Mouse (Mus musculus) lung, postnatal 0 days (tissue): ENCODE results near the gene Olfr703. TPM values are rescaled to one million over a fixed set of nuclear protein-coding genes. Genes with fewer than 3 reads are reported as not detected.
A peak's percentile ranks its signal among the peaks of the same experiment; 100 is the strongest.

Experiments
- ATAC-seq: fragments of 200-750 bp; cut with Nextera tagmentation; 2 replicates; pipeline ENCODE4 v1.8.0; 2017; ENCODE audit warnings: moderate library complexity
- DNase-seq: peaks from one replicate; pipeline ENCODE4 v3.0.0-alpha.2; 2016; ENCODE audit warnings: low spot score
- H3K27ac ChIP-seq: fragments of 300-500 bp; sonication (generic); 2 replicates; pipeline ENCODE4 v1.5.1; 2014; ENCODE audit warnings: antibody characterized with exemption, mild to moderate bottlenecking, low read length, mixed read lengths
- H3K27me3 ChIP-seq: fragments of 300-500 bp; sonication (generic); replicated peaks from 2 replicates; pipeline ENCODE4 v1.6.1; 2014; ENCODE audit warnings: low read length, mixed read lengths; ENCODE audit not compliant: insufficient read depth
- H3K36me3 ChIP-seq: fragments of 300-500 bp; sonication (generic); 2 replicates; pipeline ENCODE4 v1.6.1; 2014; ENCODE audit warnings: low read length, mixed read lengths; ENCODE audit not compliant: insufficient read depth
- H3K4me1 ChIP-seq: fragments of 300-500 bp; sonication (generic); 2 replicates; pipeline ENCODE4 v1.6.1; 2014; ENCODE audit warnings: antibody characterized with exemption, low read depth, low read length, mixed read lengths; ENCODE audit not compliant: insufficient read depth
- H3K4me2 ChIP-seq: fragments of 300-500 bp; sonication (generic); replicated peaks from 2 replicates; pipeline ENCODE4 v1.6.1; 2014; ENCODE audit warnings: low read depth, mild to moderate bottlenecking, low read length, moderate library complexity, mixed read lengths
- H3K4me3 ChIP-seq: fragments of 300-500 bp; sonication (generic); 2 replicates; pipeline ENCODE4 v1.5.1; 2014; ENCODE audit warnings: low read depth, low read length
- H3K9ac ChIP-seq: fragments of 300-500 bp; sonication (generic); replicated peaks from 2 replicates; pipeline ENCODE4 v1.6.1; 2014; ENCODE audit warnings: low read depth, mild to moderate bottlenecking
- H3K9me3 ChIP-seq: fragments of 300-500 bp; sonication (generic); 2 replicates; pipeline ENCODE4 v1.6.1; 2016; ENCODE audit warnings: low read length, mixed read lengths
- CTCF ChIP-seq: IDR thresholded peaks from 2 replicates; pipeline ENCODE4 v1.5.1; 2016; ENCODE audit warnings: antibody characterized with exemption, mild to moderate bottlenecking
- EP300 ChIP-seq: IDR thresholded peaks from 2 replicates; pipeline ENCODE4 v1.6.1; 2016; ENCODE audit warnings: antibody characterized with exemption, mild to moderate bottlenecking, control low read depth
- WGBS: fragments of 180-500 bp; shearing (Covaris S2); extraction: QIAGEN DNeasy Blood & Tissue Kit; methylation state at CpG from one replicate; pipeline ENCODE4 v1.1.7; 2014; 5-methylcytosine and 5-hydroxymethylcytosine counted together
- polyA plus RNA-seq: library from polyadenylated mRNA; unstranded; fragments of >200 nt; fragmentation: Nextera tagmentation; extraction: Ambion mirVana; gene quantifications from 2 replicates; pipeline ENCODE4 v1.2.1, GENCODE M21; 2015

Olfr703 gene
- not detected in 2 replicates for polyA plus RNA-seq

GRCm38 (mm10) chr7:106843060-106843459, at the start of gene Olfr703:
Olfr703 (plus strand) TSS chr7:106843360.
- Histone ChIP-seq H3K4me2 (no peak within 1 kb of the TSS), H3K27me3 (no peaks in the 10 kb centered on the region), H3K9ac (no peak within 1 kb of the TSS), H3K27ac (no peak within 1 kb of the TSS), H3K9me3 (no peaks in the 10 kb centered on the region), H3K4me3 (no peak within 1 kb of the TSS), H3K36me3 (no peaks in the 10 kb centered on the region), H3K4me1 (no peaks in the 10 kb centered on the region)
- 44% methylated on average over 2 of the region's 2 CpGs for WGBS
- TF ChIP-seq CTCF (no peak), EP300 (no peak)
- ATAC-seq = no peak
- DNase-seq = no peak

- no peaks in the 10 kb centered on the region for H3K36me3 ChIP-seq
- no peaks in the 10 kb centered on the region for H3K27me3 ChIP-seq
- H3K9ac ChIP-seq = no peak within 1 kb of the TSS
- no peak within 1 kb of the TSS for H3K27ac ChIP-seq
- no peaks in the 10 kb centered on the region for H3K9me3 ChIP-seq
- 87% methylated on average over 1 of the region's 1 CpGs for WGBS
- no peak within 1 kb of the TSS for H3K4me2 ChIP-seq
- ATAC-seq (no peak), DNase-seq (no peak)
- no peak within 1 kb of the TSS for H3K4me3 ChIP-seq
- TF ChIP-seq CTCF = no peak
- no peak for TF ChIP-seq EP300
- H3K4me1 ChIP-seq = no peaks in the 10 kb centered on the region
Measured at GRCm38 (mm10) chr7:106808734-106809133, 34.4 kb upstream of the Olfr703 start, which contains the start of gene Olfr700. Olfr700 (minus strand) TSS chr7:106808834.

- DNase-seq (no peak), ATAC-seq (no peak)
- no peaks in the 10 kb centered on the region for H3K27me3 ChIP-seq
- H3K27ac ChIP-seq = no peak within 1 kb of the TSS
- H3K9me3 ChIP-seq = no peaks in the 10 kb centered on the region
- TF ChIP-seq CTCF (no peak), EP300 (no peak)
- H3K4me1 ChIP-seq = no peaks in the 10 kb centered on the region
- H3K4me2 ChIP-seq = no peak within 1 kb of the TSS
- no peak within 1 kb of the TSS for H3K9ac ChIP-seq
- no peak within 1 kb of the TSS for H3K4me3 ChIP-seq
- no peaks in the 10 kb centered on the region for H3K36me3 ChIP-seq
- WGBS = 48% methylated on average over 2 of the region's 2 CpGs
Measured at GRCm38 (mm10) chr7:106813829-106814228, 29.3 kb upstream of the Olfr703 start, which contains the start of gene Olfr701. Olfr701 (plus strand) TSS chr7:106814129.

DNA sequence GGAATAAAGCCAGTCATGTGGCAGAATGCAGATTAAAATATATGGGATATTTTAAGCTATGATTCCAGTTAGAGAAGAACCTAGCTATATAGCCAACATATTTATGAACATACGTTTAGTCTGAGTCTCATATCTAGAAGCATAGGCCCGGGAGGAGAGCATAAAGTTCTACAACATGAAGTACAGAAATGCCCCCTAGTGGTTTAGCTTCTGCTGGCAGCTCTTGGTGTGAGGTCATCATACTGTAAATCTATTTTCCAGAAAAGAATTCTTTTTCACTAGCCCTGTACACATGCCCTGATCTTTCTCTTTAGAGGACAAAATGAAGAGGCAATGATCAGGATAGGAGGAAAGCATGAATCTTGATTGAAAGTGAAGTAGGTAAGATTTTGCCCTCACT, 27.4 kb upstream of the Olfr703 start:
- no peaks in the 10 kb centered on the region for H3K9me3 ChIP-seq
- H3K4me2 ChIP-seq = no peak overlapping the region
- H3K27ac ChIP-seq = no peak overlapping the region
- H3K9ac ChIP-seq = no peak overlapping the region
- TF ChIP-seq EP300 = no peak
- no peak for TF ChIP-seq CTCF
- WGBS = 19% methylated on average over 2 of the region's 2 CpGs
- H3K36me3 ChIP-seq = no peaks in the 10 kb centered on the region
- H3K4me1 ChIP-seq = no peaks in the 10 kb centered on the region
- no peaks in the 10 kb centered on the region for H3K27me3 ChIP-seq
- no peak overlapping the region for H3K4me3 ChIP-seq
- DNase-seq = peak; percentile 12
- no peak for ATAC-seq

DNA sequence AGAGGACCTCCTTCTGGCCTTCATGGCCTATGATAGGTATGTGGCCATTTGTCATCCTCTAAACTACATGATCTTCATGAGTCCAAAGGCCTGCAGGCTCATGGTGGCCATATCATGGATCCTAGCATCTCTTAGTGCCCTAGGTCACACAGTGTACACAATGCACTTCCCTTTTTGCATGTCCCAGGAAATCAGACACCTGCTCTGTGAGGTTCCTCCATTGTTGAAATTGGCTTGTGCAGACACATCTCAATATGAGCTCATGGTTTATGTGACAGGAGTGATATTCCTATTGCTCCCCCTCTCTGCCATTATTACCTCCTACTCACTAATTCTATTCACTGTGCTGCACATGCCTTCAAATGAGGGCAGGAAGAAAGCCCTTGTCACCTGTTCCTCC, 24.7 kb upstream of the Olfr703 start:
- DNase-seq (no peak), ATAC-seq (no peak)
- no peak overlapping the region for H3K4me2 ChIP-seq
- H3K27me3 ChIP-seq = no peaks in the 10 kb centered on the region
- H3K36me3 ChIP-seq = no peaks in the 10 kb centered on the region
- no peaks in the 10 kb centered on the region for H3K4me1 ChIP-seq
- TF ChIP-seq EP300 (no peak), CTCF (no peak)
- H3K9me3 ChIP-seq = no peaks in the 10 kb centered on the region
- H3K27ac ChIP-seq = no peak overlapping the region
- H3K9ac ChIP-seq = no peak overlapping the region
- H3K4me3 ChIP-seq = no peak overlapping the region

DNA sequence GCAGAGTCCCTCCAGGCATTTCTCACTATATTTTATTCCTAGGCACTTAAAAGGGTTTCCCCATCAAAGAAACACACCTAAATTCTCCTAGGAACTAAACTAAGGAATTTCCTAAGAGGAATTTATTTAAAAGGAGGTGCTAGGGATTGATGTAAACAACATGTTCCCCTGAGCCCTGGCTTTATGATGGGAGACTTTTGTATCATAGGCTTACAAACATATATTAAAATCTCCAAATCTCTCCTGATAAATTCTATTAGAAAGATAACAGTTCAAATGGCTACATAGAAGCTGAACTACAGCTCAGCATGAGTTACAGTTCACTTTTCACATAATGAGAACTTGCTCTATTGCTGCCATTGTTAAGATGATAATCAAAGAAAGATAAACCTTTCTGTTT, 9.4 kb upstream of the Olfr703 start, which contains the start of gene Olfr702:
Gene Olfr702 (minus strand): TSS at position 101 of the 400 bp plus-strand sequence.
- no peak for TF ChIP-seq CTCF
- TF ChIP-seq EP300 = no peak
- Histone ChIP-seq H3K9ac (no peak within 1 kb of the TSS), H3K27ac (no peak within 1 kb of the TSS), H3K4me2 (no peak within 1 kb of the TSS), H3K27me3 (no peaks in the 10 kb centered on the region), H3K9me3 (no peaks in the 10 kb centered on the region), H3K4me1 (no peaks in the 10 kb centered on the region), H3K4me3 (no peak within 1 kb of the TSS), H3K36me3 (no peaks in the 10 kb centered on the region)
- no peak for DNase-seq
- ATAC-seq = no peak

- Histone ChIP-seq H3K4me3 (no peak within 1 kb of the TSS), H3K9me3 (no peaks in the 10 kb centered on the region), H3K4me1 (no peaks in the 10 kb centered on the region), H3K27me3 (no peaks in the 10 kb centered on the region), H3K27ac (no peak within 1 kb of the TSS), H3K4me2 (no peak within 1 kb of the TSS), H3K36me3 (no peaks in the 10 kb centered on the region), H3K9ac (no peak within 1 kb of the TSS)
- DNase-seq (no peak), ATAC-seq (no peak)
- no peak for TF ChIP-seq CTCF
- no peak for TF ChIP-seq EP300
Measured at GRCm38 (mm10) chr7:106862885-106863284, 19.7 kb downstream of the Olfr703 start, which contains the start of gene Olfr704. Olfr704 (plus strand) TSS chr7:106863185.
